Mouse (Mus musculus): ENCODE data around the gene Slc6a17. TPM values are rescaled to one million over a fixed set of nuclear protein-coding genes. Genes with fewer than 3 reads are reported as not detected.

Slc6a17 gene
- polyA plus RNA-seq, 1 experiment from 2014 or later: 3.5 TPM

DNA sequence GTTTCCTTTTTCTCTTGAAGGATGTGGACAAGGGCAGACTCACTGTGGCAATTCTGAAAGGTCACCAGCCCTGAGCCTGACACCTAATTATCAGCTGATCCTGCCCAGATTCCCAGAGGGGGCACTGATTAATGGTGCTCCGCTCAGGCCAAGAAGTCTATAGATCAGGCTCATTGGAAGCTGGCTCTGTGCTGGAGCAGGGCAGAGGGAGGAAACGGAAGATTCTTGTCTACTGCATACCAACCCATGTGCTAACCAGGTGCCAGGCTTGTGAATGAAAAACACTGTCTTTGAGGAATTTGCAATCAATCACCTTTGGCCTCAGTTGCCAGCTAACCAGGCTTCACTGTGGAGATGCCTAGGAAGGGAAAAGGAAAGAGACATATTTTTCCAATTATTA is 97.7 kb downstream of the Slc6a17 start:
- 61% methylated on average over 2 of the region's 2 CpGs for WGBS
- no peak overlapping the region for H3K4me3 ChIP-seq (ENCODE audit: low read depth, low read length)
- peak; percentile 24 for DNase-seq (ENCODE audit: low spot score)
- ATAC-seq (ENCODE audit: low FRiP score): no peak
- H3K9me3 ChIP-seq (ENCODE audit: control insufficient read depth, low read length): no peaks in the 10 kb centered on the region
- H3K4me1 ChIP-seq (replicated peaks; ENCODE audit: control insufficient read depth, insufficient read depth, low read length): no peaks in the 10 kb centered on the region
- no peaks in the 10 kb centered on the region for H3K36me3 ChIP-seq (ENCODE audit: control insufficient read depth, insufficient read depth, low read length)
- H3K4me2 ChIP-seq (replicated peaks; ENCODE audit: low read depth, low read length): no peak overlapping the region
- no peak overlapping the region for H3K27ac ChIP-seq (ENCODE audit: low read depth, low read length)
- no peak overlapping the region for H3K9ac ChIP-seq (ENCODE audit: low read depth, low read length)
- H3K27me3 ChIP-seq (ENCODE audit: control insufficient read depth, insufficient read depth, low read length): no peaks in the 10 kb centered on the region

Other genes starting within 250 kb of the Slc6a17 start
- 203 TPM in 2 replicates for gene Lamtor5, start 239.2 kb downstream of the Slc6a17 start, polyA plus RNA-seq (2014; fragmentation: Nextera tagmentation; extraction: Ambion mirVana)
- gene Slc16a4, start 226.8 kb downstream of the Slc6a17 start, polyA plus RNA-seq (2014; fragmentation: Nextera tagmentation; extraction: Ambion mirVana): 2.2 and 4.0 TPM in 2 replicates
- gene Rbm15, start 184.3 kb downstream of the Slc6a17 start, polyA plus RNA-seq (2014; fragmentation: Nextera tagmentation; extraction: Ambion mirVana): 16.3 and 19.5 TPM in 2 replicates
- 0.22 and 0.25 TPM in 2 replicates for gene Kcnc4, start 58.5 kb downstream of the Slc6a17 start, polyA plus RNA-seq (2014; fragmentation: Nextera tagmentation; extraction: Ambion mirVana)
- not detected in 2 replicates for gene Ubl4b, start 37.1 kb upstream of the Slc6a17 start, polyA plus RNA-seq (2014; fragmentation: Nextera tagmentation; extraction: Ambion mirVana)
- 0.73 and 1.5 TPM in 2 replicates for gene Alx3, start 77.0 kb upstream of the Slc6a17 start, polyA plus RNA-seq (2014; fragmentation: Nextera tagmentation; extraction: Ambion mirVana)
- gene Gm10961, start 113.3 kb upstream of the Slc6a17 start, polyA plus RNA-seq (2014; fragmentation: Nextera tagmentation; extraction: Ambion mirVana): not detected in 2 replicates
- 85.1 and 100 TPM in 2 replicates for gene Strip1, start 113.7 kb upstream of the Slc6a17 start, polyA plus RNA-seq (2014; fragmentation: Nextera tagmentation; extraction: Ambion mirVana)
- gene Ahcyl1, start 178.5 kb upstream of the Slc6a17 start, polyA plus RNA-seq (2014; fragmentation: Nextera tagmentation; extraction: Ambion mirVana): 117 and 123 TPM in 2 replicates
- 5.3 and 6.0 TPM in 2 replicates for gene Csf1, start 242.5 kb upstream of the Slc6a17 start, polyA plus RNA-seq (2014; fragmentation: Nextera tagmentation; extraction: Ambion mirVana)